Mouse (Mus musculus) myocyte (in vitro differentiated cells): Measurements from ENCODE around the gene Rngtt. TPM values are rescaled to one million over a fixed set of nuclear protein-coding genes. Genes with fewer than 3 reads are reported as not detected.

Source experiments
- H3K27me3 ChIP-seq: one replicate; pipeline ENCODE4 v1.6.1; 2011; ENCODE audit not compliant: control insufficient read depth, insufficient read depth, insufficient read length
- H3K36me3 ChIP-seq: one replicate; pipeline ENCODE4 v1.6.1; 2011; ENCODE audit not compliant: control insufficient read depth, insufficient read depth
- H3K4me2 ChIP-seq: one replicate; pipeline ENCODE4 v1.6.1; 2011; ENCODE audit warnings: low read depth, control low read depth
- H3K4me3 ChIP-seq: one replicate; pipeline ENCODE4 v1.5.1; 2011; ENCODE audit warnings: mild to moderate bottlenecking, control low read depth, moderate library complexity
- H3K79me2 ChIP-seq: one replicate; pipeline ENCODE4 v1.6.1; 2011; ENCODE audit not compliant: control insufficient read depth, insufficient read depth
- H3ac ChIP-seq: one replicate; pipeline ENCODE4 v1.6.1; 2011; ENCODE audit not compliant: control insufficient read depth, insufficient read length
- CEBPB ChIP-seq: IDR thresholded peaks from 2 replicates; pipeline ENCODE4 v1.6.1; 2011; ENCODE audit warnings: mild to moderate bottlenecking, moderate library complexity; ENCODE audit not compliant: poor library complexity, insufficient read depth, severe bottlenecking
- E2F4 ChIP-seq: IDR thresholded peaks from one replicate; pipeline ENCODE4 v1.6.1; 2011; ENCODE audit warnings: mild to moderate bottlenecking, control low read depth, moderate library complexity; ENCODE audit not compliant: insufficient read depth
- MAX ChIP-seq: IDR thresholded peaks from one replicate; pipeline ENCODE4 v1.6.1; 2011; ENCODE audit warnings: low read depth, mild to moderate bottlenecking, control low read depth
- MYOD1 ChIP-seq, 3 experiments: IDR thresholded peaks; one replicate each; pipeline ENCODE4 v1.6.1; 2011; ENCODE audit warnings: control low read depth in 2 of 3, low read depth in 2 of 3, mild to moderate bottlenecking in 2 of 3, moderate library complexity in 1 of 3; ENCODE audit not compliant: insufficient read length in 2 of 3, control insufficient read depth in 1 of 3
- MYOG ChIP-seq, 3 experiments: IDR thresholded peaks; one replicate each; pipeline ENCODE4 v1.6.1; 2011; ENCODE audit warnings: control low read depth in 2 of 3, low read depth in 2 of 3, mild to moderate bottlenecking in 2 of 3; ENCODE audit not compliant: insufficient read length in 2 of 3, control insufficient read depth in 1 of 3, insufficient read depth in 1 of 3
- POLR2A ChIP-seq: IDR thresholded peaks from one replicate; pipeline ENCODE4 v1.6.1; 2011; ENCODE audit warnings: low read depth, mild to moderate bottlenecking, control low read depth, moderate library complexity; ENCODE audit not compliant: insufficient read length
- POLR2AphosphoS2 ChIP-seq: IDR thresholded peaks from one replicate; pipeline ENCODE4 v1.6.1; 2011; ENCODE audit warnings: low read depth, control low read depth; ENCODE audit not compliant: insufficient read length
- REST ChIP-seq: IDR thresholded peaks from one replicate; pipeline ENCODE4 v1.6.1; 2011; ENCODE audit warnings: mild to moderate bottlenecking, control low read depth, moderate library complexity; ENCODE audit not compliant: insufficient read depth, insufficient read length
- SRF ChIP-seq: IDR thresholded peaks from one replicate; pipeline ENCODE4 v1.6.1; 2011; ENCODE audit warnings: low read depth; ENCODE audit not compliant: control insufficient read depth, insufficient read length
- TCF12 ChIP-seq: IDR thresholded peaks from one replicate; pipeline ENCODE4 v1.6.1; 2011; ENCODE audit warnings: mild to moderate bottlenecking, control low read depth; ENCODE audit not compliant: poor library complexity, insufficient read depth, severe bottlenecking
- TCF3 ChIP-seq: IDR thresholded peaks from one replicate; pipeline ENCODE4 v1.6.1; 2011; ENCODE audit warnings: low read depth, control low read depth; ENCODE audit not compliant: insufficient read length
- USF1 ChIP-seq: IDR thresholded peaks from one replicate; pipeline ENCODE4 v1.6.1; 2011; ENCODE audit warnings: low read depth, mild to moderate bottlenecking, control low read depth, moderate library complexity
- polyA plus RNA-seq: library from polyadenylated mRNA; unstranded; fragments of >200 nt; fragmentation: generic; extraction: Trizol; gene quantifications from one replicate; pipeline ENCODE4 v1.2.1, GENCODE M21; 2012; ENCODE audit warnings: missing spikeins

Gene Rngtt
- polyA plus RNA-seq, 1 experiment = 4.9 TPM

- Histone ChIP-seq H3K36me3 (peaks cover 3% of the 10 kb centered on the region), H3K27me3 (no peaks in the 10 kb centered on the region), H3K79me2 (no peaks in the 10 kb centered on the region), H3K4me2 (no peak overlapping the region), H3ac (no peak overlapping the region), H3K4me3 (no peak overlapping the region)
- TF ChIP-seq REST (no peak), USF1 (no peak), MYOG (IDR thresholded peaks at IDR 0.05; ENCODE audit: control insufficient read depth in 1 of 3, insufficient read depth in 1 of 3, insufficient read length in 2 of 3, low read depth in 2 of 3) (no peak)
Observed at GRCm38 (mm10) chr4:33396222-33397176, 86.4 kb downstream of the Rngtt start.

- H3K27me3 ChIP-seq = no peaks in the 10 kb centered on the region
- peaks cover 6% of the 10 kb centered on the region for H3K36me3 ChIP-seq
- H3K79me2 ChIP-seq = no peaks in the 10 kb centered on the region
- H3ac ChIP-seq = no peak overlapping the region
- no peak for TF ChIP-seq POLR2AphosphoS2
- TF ChIP-seq CEBPB = no peak
- no peak for TF ChIP-seq POLR2A
- TF ChIP-seq TCF12 = no peak
- TF ChIP-seq MAX = no peak
- TF ChIP-seq MYOD1 (IDR thresholded peaks at IDR 0.05; ENCODE audit: control insufficient read depth in 1 of 3, insufficient read length in 2 of 3, low read depth in 2 of 3) = no peak
- TF ChIP-seq SRF = no peak
- no peak for TF ChIP-seq REST
- no peak for TF ChIP-seq E2F4
- no peak for TF ChIP-seq USF1
- TF ChIP-seq MYOG (IDR thresholded peaks at IDR 0.05; ENCODE audit: control insufficient read depth in 1 of 3, insufficient read depth in 1 of 3, insufficient read length in 2 of 3, low read depth in 2 of 3) = no peak
- TF ChIP-seq TCF3 = no peak
- no peak overlapping the region for H3K4me2 ChIP-seq
- no peak overlapping the region for H3K4me3 ChIP-seq
Observed at GRCm38 (mm10) chr4:33405723-33406293, 95.7 kb downstream of the Rngtt start.

GRCm38 (mm10) chr4:33413791-33414190 lies 103.7 kb downstream of the Rngtt start:
- Histone ChIP-seq H3K4me3 (no peak overlapping the region), H3ac (no peak overlapping the region), H3K79me2 (no peaks in the 10 kb centered on the region), H3K4me2 (no peak overlapping the region), H3K36me3 (no peaks in the 10 kb centered on the region), H3K27me3 (no peaks in the 10 kb centered on the region)
- TF ChIP-seq MYOG (IDR thresholded peaks at IDR 0.05; ENCODE audit: control insufficient read depth in 1 of 3, insufficient read depth in 1 of 3, insufficient read length in 2 of 3, low read depth in 2 of 3) (no peak), SRF (no peak), TCF12 (no peak), USF1 (no peak), REST (no peak), MAX (no peak), POLR2AphosphoS2 (no peak), MYOD1 (IDR thresholded peaks at IDR 0.05; ENCODE audit: control insufficient read depth in 1 of 3, insufficient read length in 2 of 3, low read depth in 2 of 3) (no peak)

- TF ChIP-seq USF1 (no peak), MYOD1 (IDR thresholded peaks at IDR 0.05; ENCODE audit: control insufficient read depth in 1 of 3, insufficient read length in 2 of 3, low read depth in 2 of 3) (no peak), MYOG (IDR thresholded peaks at IDR 0.05; ENCODE audit: control insufficient read depth in 1 of 3, insufficient read depth in 1 of 3, insufficient read length in 2 of 3, low read depth in 2 of 3) (no peak), TCF12 (no peak), SRF (no peak), CEBPB (no peak), REST (no peak), E2F4 (no peak), POLR2AphosphoS2 (no peak), MAX (no peak), TCF3 (no peak), POLR2A (no peak)
Observed at GRCm38 (mm10) chr4:33414781-33415180, 104.7 kb downstream of the Rngtt start.

GRCm38 (mm10) chr4:33417391-33417790 lies 107.3 kb downstream of the Rngtt start:
- Histone ChIP-seq H3K27me3 (no peaks in the 10 kb centered on the region), H3K4me2 (no peak overlapping the region), H3ac (no peak overlapping the region), H3K36me3 (no peaks in the 10 kb centered on the region), H3K79me2 (no peaks in the 10 kb centered on the region), H3K4me3 (no peak overlapping the region)
- TF ChIP-seq REST = no peak
- TF ChIP-seq CEBPB = no peak
- TF ChIP-seq TCF12 = no peak
- no peak for TF ChIP-seq MYOD1 (IDR thresholded peaks at IDR 0.05; ENCODE audit: control insufficient read depth in 1 of 3, insufficient read length in 2 of 3, low read depth in 2 of 3)
- TF ChIP-seq USF1 = no peak
- TF ChIP-seq POLR2AphosphoS2 = no peak
- TF ChIP-seq SRF = no peak
- TF ChIP-seq MYOG (IDR thresholded peaks at IDR 0.05; ENCODE audit: control insufficient read depth in 1 of 3, insufficient read depth in 1 of 3, insufficient read length in 2 of 3, low read depth in 2 of 3) = no peak
- no peak for TF ChIP-seq MAX
- TF ChIP-seq TCF3 = no peak
- no peak for TF ChIP-seq POLR2A
- no peak for TF ChIP-seq E2F4

More at GRCm38 (mm10) chr4:33414781-33415180, 104.7 kb downstream of the Rngtt start:
- Histone ChIP-seq H3K4me3 (no peak overlapping the region), H3ac (no peak overlapping the region), H3K36me3 (no peaks in the 10 kb centered on the region), H3K4me2 (no peak overlapping the region), H3K27me3 (no peaks in the 10 kb centered on the region), H3K79me2 (no peaks in the 10 kb centered on the region)
